Mouse (Mus musculus) hindbrain, embryonic 11.5 days (tissue): ENCODE data around the gene Samm50. TPM values are rescaled to one million over a fixed set of nuclear protein-coding genes. Genes with fewer than 3 reads are reported as not detected.

Experiments used
- ATAC-seq: fragments of 200-750 bp; cut with Nextera tagmentation; 2 replicates; pipeline ENCODE4 v1.8.0; 2017; ENCODE audit warnings: mild to moderate bottlenecking, moderate TSS enrichment, moderate library complexity; ENCODE audit not compliant: low FRiP score
- DNase-seq: peaks from one replicate; pipeline ENCODE4 v3.0.0-alpha.2; 2015; ENCODE audit warnings: low spot score
- H3K27ac ChIP-seq: fragments of 300-500 bp; sonication (generic); 2 replicates; pipeline ENCODE4 v1.5.1; 2014; ENCODE audit warnings: mild to moderate bottlenecking, low read depth, low read length
- H3K27me3 ChIP-seq: fragments of 300-500 bp; sonication (generic); 2 replicates; pipeline ENCODE4 v1.6.1; 2014; ENCODE audit warnings: mild to moderate bottlenecking, low read length, moderate library complexity, mixed read lengths; ENCODE audit not compliant: control insufficient read depth, insufficient read depth
- H3K36me3 ChIP-seq: fragments of 300-500 bp; sonication (generic); 2 replicates; pipeline ENCODE4 v1.6.1; 2014; ENCODE audit warnings: mild to moderate bottlenecking, low read length, moderate library complexity, mixed read lengths; ENCODE audit not compliant: control insufficient read depth, insufficient read depth
- H3K4me1 ChIP-seq: fragments of 300-500 bp; sonication (generic); replicated peaks from 2 replicates; pipeline ENCODE4 v1.6.1; 2014; ENCODE audit warnings: low read length, mixed read lengths; ENCODE audit not compliant: control insufficient read depth, insufficient read depth
- H3K4me2 ChIP-seq: fragments of 300-500 bp; sonication (generic); replicated peaks from 2 replicates; pipeline ENCODE4 v1.6.1; 2014; ENCODE audit warnings: mild to moderate bottlenecking, low read depth, low read length
- H3K4me3 ChIP-seq: fragments of 300-500 bp; sonication (generic); 2 replicates; pipeline ENCODE4 v1.5.1; 2014; ENCODE audit warnings: low read depth, low read length
- H3K9ac ChIP-seq: fragments of 300-500 bp; sonication (generic); 2 replicates; pipeline ENCODE4 v1.6.1; 2014; ENCODE audit warnings: low read depth, low read length
- H3K9me3 ChIP-seq: fragments of 300-500 bp; sonication (generic); 2 replicates; pipeline ENCODE4 v1.6.1; 2016; ENCODE audit warnings: low read length; ENCODE audit not compliant: control insufficient read depth
- WGBS: fragments of 180-500 bp; shearing (Covaris S2); extraction: QIAGEN DNeasy Blood & Tissue Kit; methylation state at CpG from one replicate; pipeline ENCODE4 v1.1.7; 2014; 5-methylcytosine and 5-hydroxymethylcytosine counted together
- polyA plus RNA-seq: library from polyadenylated mRNA; unstranded; fragments of >200 nt; fragmentation: Nextera tagmentation; extraction: Ambion mirVana; gene quantifications from 2 replicates; pipeline ENCODE4 v1.2.1, GENCODE M21; 2014

Gene Samm50
- polyA plus RNA-seq, 1 experiment from 2014 or later: 66.7 TPM

DNA sequence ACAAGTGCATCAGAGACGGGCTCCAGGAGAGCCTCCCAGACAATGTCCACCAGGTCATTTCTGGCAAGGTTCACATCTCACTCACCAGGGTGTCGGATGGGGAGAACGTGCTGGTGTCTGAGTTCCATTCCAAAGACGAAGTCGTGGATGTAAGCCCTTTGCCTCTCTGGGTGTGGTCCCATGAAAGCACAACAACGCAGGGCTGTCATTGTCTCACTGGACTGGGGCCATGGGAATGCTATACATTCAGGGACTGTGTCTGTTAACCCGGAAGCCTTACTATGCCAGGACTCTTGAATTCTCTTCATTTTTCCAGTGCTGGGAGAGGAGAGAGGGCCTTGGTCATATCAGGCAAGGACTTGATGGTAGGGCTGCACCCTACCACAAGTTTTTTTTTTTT, 20.9 kb upstream of the Samm50 start:
- no peak overlapping the region for H3K4me2 ChIP-seq
- H3K36me3 ChIP-seq: no peaks in the 10 kb centered on the region
- no peak for DNase-seq
- no peak overlapping the region for H3K4me3 ChIP-seq
- H3K27ac ChIP-seq: no peak overlapping the region
- no peaks in the 10 kb centered on the region for H3K9me3 ChIP-seq
- H3K4me1 ChIP-seq: peaks cover 5% of the 10 kb centered on the region
- no peak for ATAC-seq
- 89% methylated on average over 7 of the region's 7 CpGs for WGBS
- H3K27me3 ChIP-seq: peaks cover 5% of the 10 kb centered on the region; the same call in 1 of the 2 replicates
- no peak overlapping the region for H3K9ac ChIP-seq

DNA sequence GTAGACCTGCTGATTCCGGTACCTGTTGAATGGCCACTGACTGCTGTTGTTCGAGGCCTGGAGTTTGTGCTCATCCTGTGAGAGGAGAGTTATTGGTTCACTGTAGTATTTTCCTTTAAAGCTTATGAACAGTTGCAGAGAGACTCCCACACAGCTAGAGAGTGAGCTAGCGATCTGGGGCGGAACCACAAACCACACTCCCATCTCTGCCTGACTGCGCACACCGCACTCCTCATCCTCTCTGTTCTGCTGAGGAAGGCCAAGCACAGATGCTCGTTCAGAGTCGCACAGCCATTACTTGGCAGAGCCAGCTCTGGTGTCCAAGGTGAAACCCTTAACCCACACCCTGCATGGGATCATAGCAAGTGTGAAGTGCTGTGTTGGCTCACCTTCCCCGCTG, 13.3 kb upstream of the Samm50 start:
- no peak overlapping the region for H3K9ac ChIP-seq
- no peak for DNase-seq
- H3K9me3 ChIP-seq: no peaks in the 10 kb centered on the region
- 91% methylated on average over 9 of the region's 9 CpGs for WGBS
- no peaks in the 10 kb centered on the region for H3K27me3 ChIP-seq
- no peaks in the 10 kb centered on the region for H3K4me1 ChIP-seq
- H3K4me3 ChIP-seq: no peak overlapping the region
- ATAC-seq: no peak
- H3K4me2 ChIP-seq: no peak overlapping the region
- no peaks in the 10 kb centered on the region for H3K36me3 ChIP-seq
- no peak overlapping the region for H3K27ac ChIP-seq

DNA sequence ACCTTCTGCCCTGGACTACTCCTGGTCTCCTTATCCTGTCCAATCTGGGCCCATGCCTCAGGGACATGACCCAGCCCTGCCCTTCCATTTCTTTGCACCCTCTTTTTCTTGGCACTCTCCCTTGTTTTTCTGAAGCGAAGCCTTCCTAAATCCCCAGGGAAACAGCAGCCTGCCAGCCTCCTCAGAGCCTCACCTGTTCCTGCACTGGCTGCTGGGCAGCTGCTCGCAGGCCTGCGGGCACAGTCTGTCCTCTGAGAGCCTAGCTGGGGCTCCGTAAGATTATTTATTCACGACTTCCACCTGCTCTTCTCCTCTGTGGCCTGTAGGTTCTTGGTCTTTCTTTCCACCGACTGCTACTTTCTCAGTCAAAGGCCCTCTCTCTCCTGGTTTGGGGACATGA, 10.0 kb upstream of the Samm50 start:
- no peaks in the 10 kb centered on the region for H3K27me3 ChIP-seq
- WGBS: 60% methylated on average over 6 of the region's 6 CpGs
- no peak overlapping the region for H3K9ac ChIP-seq
- DNase-seq (no peak), ATAC-seq (no peak)
- no peak overlapping the region for H3K27ac ChIP-seq
- H3K4me1 ChIP-seq: no peaks in the 10 kb centered on the region
- H3K9me3 ChIP-seq: no peaks in the 10 kb centered on the region
- no peak overlapping the region for H3K4me2 ChIP-seq
- no peaks in the 10 kb centered on the region for H3K36me3 ChIP-seq
- H3K4me3 ChIP-seq: no peak overlapping the region

DNA sequence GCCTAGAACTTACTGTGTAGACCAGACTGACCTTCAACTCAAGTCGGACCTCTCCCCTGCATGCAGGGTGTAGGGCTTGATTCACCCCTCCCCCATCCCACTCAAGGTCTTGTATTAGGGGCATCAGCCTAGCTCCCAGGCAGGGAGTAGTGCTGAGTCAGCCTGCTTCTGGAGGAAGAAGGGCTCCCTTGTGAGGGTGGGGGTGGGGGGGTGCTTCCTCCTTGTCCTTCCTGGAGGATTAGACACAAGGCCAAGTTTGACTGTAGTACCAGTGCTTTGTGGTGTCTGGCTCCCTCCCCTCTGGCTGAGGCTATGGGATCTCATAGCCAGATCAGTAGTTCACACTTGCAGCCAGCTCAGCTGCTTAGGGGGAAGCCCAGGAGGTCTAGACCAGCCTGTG, 8.1 kb upstream of the Samm50 start:
- Histone ChIP-seq H3K9me3 (no peaks in the 10 kb centered on the region), H3K4me1 (no peaks in the 10 kb centered on the region), H3K4me2 (no peak overlapping the region), H3K9ac (no peak overlapping the region), H3K36me3 (no peaks in the 10 kb centered on the region), H3K4me3 (no peak overlapping the region), H3K27me3 (no peaks in the 10 kb centered on the region), H3K27ac (no peak overlapping the region)
- DNase-seq: no peak
- 53% methylated on average over 1 of the region's 1 CpGs for WGBS
- ATAC-seq: no peak

DNA sequence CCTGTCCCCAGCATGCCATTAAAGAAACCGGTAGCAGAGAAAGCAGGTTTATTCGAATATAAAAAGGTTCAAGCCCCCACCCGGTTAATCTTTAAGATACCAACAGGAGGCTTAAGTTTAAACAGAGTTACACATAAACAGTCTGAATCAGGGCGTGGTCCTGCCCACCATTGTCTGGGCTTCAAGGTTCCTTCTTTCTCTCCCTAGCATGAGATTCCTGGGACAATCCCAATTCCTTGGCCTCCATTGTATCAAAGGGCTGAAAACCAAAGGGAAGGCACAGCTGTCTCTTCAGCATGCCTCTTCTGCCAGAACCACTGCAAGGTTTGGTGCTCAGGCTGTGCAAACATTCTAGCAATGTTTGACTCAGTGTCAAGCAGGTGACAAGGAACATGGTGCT, 5.8 kb upstream of the Samm50 start:
- Histone ChIP-seq H3K4me2 (no peak overlapping the region), H3K36me3 (no peaks in the 10 kb centered on the region), H3K9me3 (no peaks in the 10 kb centered on the region), H3K4me3 (no peak overlapping the region), H3K27ac (no peak overlapping the region), H3K27me3 (no peaks in the 10 kb centered on the region), H3K9ac (no peak overlapping the region), H3K4me1 (no peaks in the 10 kb centered on the region)
- DNase-seq (no peak), ATAC-seq (no peak)
- WGBS: 41% methylated on average over 4 of the region's 4 CpGs

DNA sequence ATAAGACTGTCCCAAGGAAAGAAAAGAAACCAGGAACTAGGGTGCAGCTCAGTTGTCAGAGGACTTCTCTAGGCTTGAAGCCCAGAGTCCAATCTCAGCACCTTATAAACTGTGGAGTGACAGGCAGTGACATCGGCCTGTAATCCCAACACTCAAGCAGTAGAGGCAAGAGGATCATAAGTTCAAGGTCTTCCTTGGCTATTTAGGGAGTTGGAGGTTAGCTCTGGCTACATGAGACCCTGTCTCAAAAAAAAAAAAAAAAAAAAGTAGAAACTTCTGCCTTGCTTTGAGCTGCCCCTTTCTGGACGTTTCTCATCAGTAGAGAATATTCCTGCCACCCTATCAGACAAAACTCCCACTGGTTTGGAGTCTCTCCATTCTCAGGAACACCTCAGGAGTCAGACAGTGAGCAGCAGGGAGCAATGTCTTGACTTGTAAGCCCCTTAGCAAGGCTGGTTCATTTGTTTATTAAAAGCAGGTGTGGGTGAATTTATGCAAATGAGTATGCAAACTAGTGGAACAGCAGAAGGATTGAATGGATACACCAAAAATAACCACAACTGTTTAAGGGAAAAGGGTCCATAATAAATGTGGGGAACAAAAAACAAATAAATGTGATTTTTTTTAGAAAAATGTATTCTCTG, 3.0 kb upstream of the Samm50 start:
- Histone ChIP-seq H3K36me3 (no peaks in the 10 kb centered on the region), H3K27me3 (no peaks in the 10 kb centered on the region), H3K27ac (no peak overlapping the region), H3K4me1 (no peaks in the 10 kb centered on the region; the same call in 1 of the 2 replicates), H3K4me3 (no peak overlapping the region), H3K9me3 (no peaks in the 10 kb centered on the region), H3K9ac (no peak overlapping the region), H3K4me2 (no peak overlapping the region)
- 57% methylated on average over 2 of the region's 2 CpGs for WGBS
- ATAC-seq (no peak), DNase-seq (no peak)

DNA sequence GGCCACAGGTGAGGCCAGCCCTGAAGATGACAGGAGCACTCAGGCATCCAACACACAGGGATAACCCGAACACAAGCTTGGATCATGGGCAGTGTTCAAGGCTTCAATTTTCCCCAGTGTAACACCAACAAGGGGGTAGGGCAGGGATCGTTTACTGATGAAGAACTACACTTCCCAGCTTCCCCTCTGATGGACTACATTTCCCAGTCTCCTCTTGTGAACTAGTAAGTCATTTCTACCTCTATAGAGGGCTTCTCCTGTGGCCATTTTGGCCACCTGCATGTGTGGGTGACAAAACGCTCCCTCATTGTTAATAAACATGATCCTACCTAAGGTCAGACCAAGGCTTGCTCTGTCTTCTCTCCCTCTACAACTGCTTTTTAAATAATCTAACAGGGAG, 2.2 kb upstream of the Samm50 start:
- Histone ChIP-seq H3K9ac (no peak overlapping the region), H3K27me3 (no peaks in the 10 kb centered on the region), H3K27ac (no peak overlapping the region), H3K4me3 (no peak overlapping the region), H3K4me1 (no peaks in the 10 kb centered on the region; the same call in 1 of the 2 replicates), H3K36me3 (no peaks in the 10 kb centered on the region), H3K4me2 (no peak overlapping the region), H3K9me3 (no peaks in the 10 kb centered on the region)
- WGBS: 40% methylated on average over 3 of the region's 3 CpGs
- peak; percentile 36 for DNase-seq
- no peak for ATAC-seq

DNA sequence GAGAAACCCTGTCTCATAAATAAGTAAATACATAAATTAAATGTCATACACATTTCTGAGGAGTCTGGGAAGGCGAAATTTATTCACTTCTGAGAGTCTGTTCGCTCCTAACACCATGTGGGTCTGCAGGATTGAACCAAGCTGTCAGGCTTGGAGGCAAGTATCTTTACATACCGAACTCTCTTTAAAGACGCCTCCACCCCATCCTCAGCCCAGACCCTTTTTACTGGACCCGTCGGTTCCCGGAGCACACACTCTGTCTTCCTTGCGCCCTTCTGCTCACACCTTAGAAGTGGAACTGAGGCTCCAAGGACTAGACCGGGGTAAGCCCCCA, 350 bp upstream of the Samm50 start:
- Histone ChIP-seq H3K36me3 (no peaks in the 10 kb centered on the region), H3K4me2 (peak overlapping the region; percentile 66), H3K4me1 (no peaks in the 10 kb centered on the region; the same call in 1 of the 2 replicates), H3K27ac (peak overlapping the region; percentile 51; the same call in 1 of the 2 replicates), H3K27me3 (no peaks in the 10 kb centered on the region), H3K4me3 (peak overlapping the region; percentile 82), H3K9me3 (no peaks in the 10 kb centered on the region), H3K9ac (peak overlapping the region; percentile 71)
- no peak for ATAC-seq
- under 1% methylated on average over 9 of the region's 9 CpGs for WGBS
- no peak for DNase-seq

DNA sequence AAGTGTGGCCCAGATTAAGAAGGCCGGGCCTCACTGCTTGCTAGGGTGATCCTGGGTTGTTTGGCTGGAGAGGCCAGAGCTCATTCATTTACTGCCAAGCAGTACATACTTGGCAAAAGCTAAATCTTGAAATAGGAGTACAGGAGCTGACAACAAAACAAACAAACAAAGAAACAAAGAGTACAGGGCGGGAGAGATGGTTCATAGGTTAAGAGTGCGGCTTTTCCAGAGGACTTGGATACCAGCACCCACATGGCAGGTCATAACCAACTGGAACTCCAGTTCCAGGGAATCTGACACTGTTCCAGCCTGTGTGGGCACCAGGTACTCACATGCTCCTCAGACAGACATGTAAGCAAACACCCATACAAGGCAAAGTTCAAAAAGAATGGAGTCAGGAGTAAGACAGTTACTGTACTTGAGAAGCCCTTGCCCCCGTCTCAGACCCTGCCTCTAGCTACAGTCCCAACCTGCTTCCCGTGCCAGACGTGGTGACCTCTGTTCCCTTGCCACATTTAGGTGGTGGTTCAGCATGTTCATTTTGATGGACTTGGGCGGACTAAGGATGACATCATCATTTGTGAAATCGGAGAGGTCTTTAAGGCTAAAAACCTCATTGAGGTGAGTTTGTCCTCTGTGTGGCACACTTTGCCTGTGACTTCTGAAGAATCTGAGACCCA, 4.6 kb downstream of the Samm50 start:
- H3K4me2 ChIP-seq: no peak overlapping the region
- WGBS: 88% methylated on average over 8 of the region's 8 CpGs
- peaks cover 7% of the 10 kb centered on the region; the same call in 1 of the 2 replicates for H3K36me3 ChIP-seq
- H3K27me3 ChIP-seq: no peaks in the 10 kb centered on the region
- no peaks in the 10 kb centered on the region for H3K4me1 ChIP-seq
- H3K9me3 ChIP-seq: no peaks in the 10 kb centered on the region
- no peak overlapping the region for H3K27ac ChIP-seq
- H3K9ac ChIP-seq: no peak overlapping the region
- DNase-seq: no peak
- no peak for ATAC-seq
- no peak overlapping the region for H3K4me3 ChIP-seq
